Mouse (Mus musculus) adrenal gland, postnatal 25 days (tissue): Measurements from ENCODE around the gene Cdc42ep4. TPM values are rescaled to one million over a fixed set of nuclear protein-coding genes. Genes with fewer than 3 reads are reported as not detected.

Experiments used
- DNase-seq: peaks from one replicate; pipeline ENCODE4 v3.0.0; 2021; ENCODE audit warnings: mixed read lengths
- total RNA-seq: library from RNA; stranded (reverse); gene quantifications from 2 replicates; pipeline ENCODE4 v1.2.3, GENCODE M21; 2021

The Cdc42ep4 gene
- total RNA-seq, 1 experiment from 2014 or later, result 133 TPM

DNA sequence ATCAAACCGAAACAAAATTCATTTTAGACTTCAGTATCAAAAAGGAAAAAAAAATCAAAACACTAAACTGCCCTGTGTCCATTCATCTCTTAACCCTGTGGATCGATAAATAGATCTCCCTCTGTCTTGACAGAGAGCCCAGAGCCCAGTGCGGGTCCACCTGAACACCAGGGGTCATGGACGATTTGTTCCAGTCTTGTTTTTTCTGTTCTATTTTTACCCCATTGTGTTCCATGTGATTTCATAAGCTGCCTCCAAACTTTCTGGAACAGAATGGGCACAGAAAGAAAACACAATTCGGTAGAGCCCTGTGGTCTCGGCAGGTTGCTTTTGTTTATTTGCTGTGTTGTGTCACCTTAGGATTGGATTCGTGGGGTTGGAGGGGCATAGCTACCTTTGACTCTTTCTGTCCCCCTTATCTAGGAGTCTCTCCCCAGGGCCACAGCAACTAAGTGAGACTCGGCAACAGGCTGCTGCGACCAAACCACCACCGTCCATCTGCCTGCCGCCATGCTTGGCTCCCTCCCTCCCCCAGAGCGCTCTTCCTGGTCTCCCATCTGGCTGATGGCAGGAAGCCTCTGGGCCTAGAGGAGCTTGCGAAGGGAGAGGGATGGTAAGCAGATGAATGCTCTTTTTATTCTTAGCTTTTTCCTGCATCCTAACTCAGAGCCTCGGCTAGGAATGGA lies 29.1 kb downstream of the Cdc42ep4 start:
- DNase-seq, result no peak

- DNase-seq, result no peak
These were observed 33.8 kb downstream of the Cdc42ep4 start for GRCm38 (mm10) chr11:113717767-113718424.

GRCm38 (mm10) chr11:113716132-113716531 lies 35.5 kb downstream of the Cdc42ep4 start:
- no peak for DNase-seq

- peak; percentile 32 for DNase-seq
These were observed 36.5 kb downstream of the Cdc42ep4 start for GRCm38 (mm10) chr11:113715078-113715674.

DNA sequence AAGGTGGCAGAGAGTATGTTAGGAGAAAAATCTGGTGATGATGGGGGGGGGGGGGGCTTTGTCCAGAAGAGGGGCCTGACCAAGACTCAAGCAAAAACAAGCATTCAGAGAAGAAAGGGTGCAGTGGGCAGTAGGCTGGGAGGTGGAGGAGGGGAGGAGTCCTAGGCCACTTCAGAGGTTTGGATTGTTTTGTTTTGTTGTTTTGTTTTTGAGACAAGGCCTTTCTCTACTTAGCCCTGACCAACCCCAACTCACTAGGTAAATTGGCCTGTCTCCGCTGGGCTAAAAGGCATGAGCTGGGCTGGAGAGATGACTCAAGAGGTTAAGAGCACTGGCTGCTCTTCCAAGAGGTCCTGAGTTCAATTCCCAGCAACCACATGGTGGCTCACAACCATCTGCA lies 40.6 kb downstream of the Cdc42ep4 start:
- DNase-seq, result no peak

DNA sequence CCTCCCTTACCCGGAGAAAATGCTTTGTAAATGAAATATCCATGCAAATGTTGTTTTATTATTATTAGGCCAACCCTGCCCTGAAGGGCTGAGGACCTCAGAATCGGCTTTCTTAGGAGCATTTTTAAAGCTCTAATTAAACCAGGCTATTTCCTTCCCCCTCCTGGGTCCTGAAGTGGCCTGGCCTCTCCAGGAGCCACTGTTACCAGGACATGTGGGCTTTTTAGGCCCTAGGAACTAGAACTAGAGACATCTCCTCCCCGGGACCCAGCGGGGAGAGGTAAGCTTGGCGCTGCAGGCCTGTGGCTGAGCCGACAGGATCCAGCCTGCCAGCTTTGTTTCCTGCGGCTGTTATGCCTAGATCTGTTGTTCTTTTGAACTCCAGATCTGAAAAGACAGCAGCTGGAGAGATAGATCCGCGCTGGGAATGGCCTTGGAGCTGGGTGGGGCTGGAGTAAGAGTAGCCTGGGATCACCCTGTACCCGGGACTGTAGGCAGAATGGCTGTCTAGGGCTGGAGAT lies 41.4 kb downstream of the Cdc42ep4 start:
- DNase-seq, result no peak

DNA sequence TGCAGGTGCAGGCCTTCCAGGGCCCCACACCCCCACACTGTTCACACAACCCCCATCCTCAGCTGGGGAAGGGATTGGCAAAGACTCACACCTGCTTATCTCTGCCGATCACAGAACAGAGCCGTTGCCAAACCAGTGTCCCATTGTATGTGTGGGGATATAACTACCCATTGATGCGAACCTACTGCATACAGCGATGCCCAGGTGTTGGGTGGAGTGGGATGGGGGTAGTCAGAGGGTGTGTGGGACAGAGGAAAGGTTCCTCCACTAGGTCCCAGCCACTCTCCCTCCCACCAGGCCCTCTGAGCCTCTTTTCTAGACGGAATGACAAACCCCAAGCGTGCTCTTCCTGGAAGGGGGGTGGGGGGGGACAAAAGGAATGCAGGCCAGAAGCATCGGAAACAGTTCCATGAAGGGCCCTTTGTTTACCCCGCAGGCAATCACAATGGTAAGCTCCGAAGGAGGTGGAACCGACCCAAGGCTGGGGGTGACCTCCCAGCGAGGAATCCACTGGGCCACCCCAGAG lies 41.9 kb downstream of the Cdc42ep4 start, which contains the start of gene Cpsf4l:
Gene Cpsf4l (minus strand): TSS at position 287 of the 526 bp plus-strand sequence.
- no peak for DNase-seq

GRCm38 (mm10) chr11:113709272-113709671 lies 42.4 kb downstream of the Cdc42ep4 start:
- DNase-seq, result no peak

- no peak for DNase-seq
These were observed 43.0 kb downstream of the Cdc42ep4 start for GRCm38 (mm10) chr11:113708629-113709213.

DNA sequence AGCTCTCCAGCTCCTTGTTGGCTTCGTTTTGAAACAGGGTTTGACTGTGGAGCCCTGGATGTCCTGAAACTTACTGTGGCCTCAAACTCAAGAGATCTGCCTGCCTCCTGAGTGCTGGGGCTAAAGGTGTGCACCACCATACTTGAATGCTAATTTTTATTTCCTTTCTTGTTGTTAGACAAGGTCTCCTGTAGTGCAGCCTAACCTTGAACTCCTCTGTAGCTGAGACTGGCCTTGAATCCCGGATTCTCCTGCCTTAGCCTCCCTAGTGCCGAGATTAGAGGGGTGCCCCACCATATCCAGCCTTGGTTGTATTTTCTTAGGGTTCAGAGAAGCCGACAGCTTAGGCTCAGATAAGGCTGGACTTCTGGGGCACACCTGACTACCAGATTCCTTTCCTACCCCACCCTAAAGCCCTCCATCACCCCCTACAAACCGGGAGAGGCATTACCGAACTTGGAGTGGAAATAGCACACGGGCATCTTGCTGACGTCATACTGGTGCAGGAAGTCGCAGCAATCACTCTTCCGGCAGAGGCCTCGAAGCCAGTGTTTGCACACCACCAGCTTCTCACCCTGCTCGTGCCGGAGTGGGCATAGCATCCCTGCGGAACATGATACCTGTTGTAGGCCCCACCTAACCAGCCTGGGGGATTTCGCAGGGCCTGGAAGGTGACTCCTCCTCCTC lies 45.6 kb downstream of the Cdc42ep4 start:
- DNase-seq, result no peak

- peak; percentile 76 for DNase-seq
These were observed 47.9 kb downstream of the Cdc42ep4 start for GRCm38 (mm10) chr11:113703758-113704157.

- DNase-seq, result no peak
These were observed 52.0 kb downstream of the Cdc42ep4 start for GRCm38 (mm10) chr11:113699643-113700042.

DNA sequence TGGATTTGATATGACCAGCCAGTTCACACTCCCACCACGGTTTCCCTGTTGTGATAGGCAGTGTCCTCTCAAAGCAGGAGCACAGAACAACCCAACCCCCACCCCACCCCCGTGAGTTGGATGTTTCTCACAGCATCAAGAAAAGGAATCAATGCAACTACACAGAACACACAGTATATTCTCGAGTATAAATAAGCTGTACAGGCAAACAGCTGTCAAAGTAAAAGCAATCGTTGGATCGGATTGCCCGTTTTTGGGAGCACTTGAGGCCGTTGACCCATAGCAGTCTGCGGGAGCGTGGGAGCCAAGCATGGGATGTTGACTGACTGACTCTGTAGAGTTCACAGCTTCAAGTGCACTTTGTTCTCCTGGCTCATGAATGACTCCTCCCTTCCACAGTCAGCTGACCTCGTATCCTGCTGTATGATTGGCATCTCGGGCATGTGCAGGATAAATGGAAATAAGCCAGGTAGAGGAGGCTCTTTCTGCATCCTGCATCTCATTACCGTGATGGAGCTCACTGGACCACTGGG lies 53.6 kb downstream of the Cdc42ep4 start:
- DNase-seq, result no peak

GRCm38 (mm10) chr11:113697571-113697970 lies 54.1 kb downstream of the Cdc42ep4 start:
- no peak for DNase-seq

GRCm38 (mm10) chr11:113691851-113692250 lies 59.8 kb downstream of the Cdc42ep4 start:
- no peak for DNase-seq

GRCm38 (mm10) chr11:113691318-113691717 lies 60.4 kb downstream of the Cdc42ep4 start:
- DNase-seq, result no peak

DNA sequence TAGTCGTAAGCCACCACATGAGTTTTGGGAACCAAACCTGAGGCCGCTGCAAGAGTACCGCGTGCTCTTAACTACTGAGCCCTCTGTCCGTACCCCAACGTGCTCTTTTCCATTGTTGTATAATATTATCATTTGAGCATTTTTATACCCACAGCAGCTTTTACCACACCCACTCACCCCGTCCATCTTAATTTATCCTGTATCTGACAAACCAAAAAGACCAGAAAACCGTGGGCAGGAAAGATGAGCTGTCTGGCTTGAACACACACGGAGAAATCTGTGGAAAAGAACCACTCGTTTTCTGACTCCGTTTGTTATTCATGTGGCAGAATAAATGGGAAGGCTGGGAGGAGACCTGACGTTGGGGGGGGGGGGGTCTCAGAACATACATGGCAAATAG lies 61.2 kb downstream of the Cdc42ep4 start:
- DNase-seq, result no peak

DNA sequence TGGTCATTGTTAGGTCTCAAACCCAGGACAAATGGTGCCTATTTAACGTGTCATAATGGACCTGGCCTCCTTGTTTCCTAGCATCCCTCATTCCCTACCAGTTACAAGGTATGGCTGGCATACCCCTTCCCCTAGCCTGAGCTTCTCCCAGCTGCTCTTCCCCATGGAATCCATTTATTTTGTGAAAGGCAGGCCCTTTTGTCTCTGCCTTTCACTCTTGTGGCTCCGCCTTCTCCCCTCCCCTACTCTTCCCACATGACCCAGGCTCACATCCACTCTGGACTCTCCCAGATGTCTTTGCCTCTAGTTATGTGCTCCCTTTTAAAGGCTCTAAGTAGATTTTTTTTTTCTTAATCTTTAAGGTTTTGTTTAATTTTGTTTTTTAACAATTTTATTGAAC lies 64.7 kb downstream of the Cdc42ep4 start:
- DNase-seq, result no peak

- DNase-seq, result no peak
These were observed 66.8 kb downstream of the Cdc42ep4 start for GRCm38 (mm10) chr11:113684707-113685426.

DNA sequence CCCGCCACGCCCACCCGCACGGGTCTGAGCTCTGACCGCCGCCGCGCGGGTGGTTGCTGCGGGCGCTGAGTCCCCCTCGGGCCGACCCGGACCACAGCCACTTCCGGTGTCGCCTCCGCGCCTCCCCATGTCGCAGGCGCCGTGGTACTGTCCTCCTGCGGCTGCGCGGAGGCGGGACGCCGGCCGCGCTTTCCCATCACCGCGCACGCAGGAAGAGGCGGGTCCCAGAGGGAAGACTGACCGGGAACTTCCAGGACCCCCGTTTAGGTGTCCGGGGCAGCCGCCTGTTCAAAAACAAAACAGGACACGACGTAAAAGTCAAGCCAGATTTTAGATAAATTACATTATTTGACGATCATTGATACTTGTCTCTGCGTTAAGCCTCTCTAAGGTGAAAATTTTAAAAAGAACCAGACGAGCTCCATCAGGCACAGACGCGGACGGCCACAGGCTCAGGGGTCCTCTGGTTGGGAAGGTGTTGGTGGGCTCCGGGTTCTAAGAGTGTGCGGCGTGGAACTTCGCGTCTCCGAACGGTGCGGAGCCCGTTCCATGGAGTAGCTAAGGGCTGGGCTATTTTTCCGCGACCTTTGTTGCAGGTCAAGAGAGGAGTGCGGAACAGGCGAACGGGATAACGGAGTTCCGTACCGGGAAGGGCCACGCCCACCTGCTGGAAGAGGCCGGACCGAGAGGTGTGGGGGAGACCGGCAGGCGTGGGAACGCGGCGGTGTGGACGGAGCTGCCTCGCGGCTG lies 67.5 kb downstream of the Cdc42ep4 start, which contains the start of the genes Fam104a and D11Wsu47e:
Gene Fam104a (minus strand): TSS at position 199 of the 750 bp plus-strand sequence.
Gene D11Wsu47e (plus strand): TSS at position 456 of the 750 bp plus-strand sequence.
- peak; percentile 94 for DNase-seq
